ENCODE assay signal across 10 mouse cellular contexts in genomic region chr17:48437421-48437911, GRCm38 (mm10). TPM values are rescaled to one million over a fixed set of nuclear protein-coding genes. Genes with fewer than 3 reads are reported as not detected.
DNase-seq lines count a peak whose midpoint lies in the region; ATAC-seq lines count a peak whose summit lies in the region.
"Had no signal": no experiment of that assay in that cellular context is flagged by ENCODE, and none has a peak within 500 bp of the region (broad histone marks: within the 10 kb centered on the region; RNA-seq: fewer than 3 reads in every experiment).

No protein-coding gene starts in this region.

- peak; percentile 65 for DNase-seq in hindbrain, embryonic 10.5 days (ENCODE audit: low spot score)
- DNase-seq in hindbrain, embryonic 11.5 days (ENCODE audit: low spot score) = no peak
- DNase-seq in forebrain, embryonic 14.5 days (ENCODE audit: low spot score) = no peak
- no peak for DNase-seq in hindbrain, embryonic 14.5 days (ENCODE audit: low spot score)
- peak; percentile 51 for DNase-seq in neural tube, embryonic 11.5 days (ENCODE audit: low spot score)
- no peak for DNase-seq in right cerebral cortex, adult 18-20 months
- DNase-seq in right cerebral cortex, postnatal 10 days (ENCODE audit: low spot score in 2 of 2) = no peak
- DNase-seq: thymus, postnatal 14 days had no signal

- no peaks in the 10 kb centered on the region for H3K27me3 ChIP-seq in hindbrain, embryonic 10.5 days (ENCODE audit: insufficient read depth, poor library complexity, severe bottlenecking)
- H3K27me3 ChIP-seq in hindbrain, embryonic 11.5 days (ENCODE audit: control insufficient read depth, insufficient read depth, low read length) = no peaks in the 10 kb centered on the region
- H3K27me3 ChIP-seq in forebrain, embryonic 14.5 days (replicated peaks; ENCODE audit: control insufficient read depth, insufficient read depth, low read length) = no peaks in the 10 kb centered on the region
- H3K27me3 ChIP-seq in hindbrain, embryonic 14.5 days (ENCODE audit: control insufficient read depth, insufficient read depth, low read length) = no peaks in the 10 kb centered on the region
- no peaks in the 10 kb centered on the region for H3K27me3 ChIP-seq in neural tube, embryonic 11.5 days (ENCODE audit: control insufficient read depth, insufficient read depth, low read length)

- no peaks in the 10 kb centered on the region for H3K36me3 ChIP-seq in hindbrain, embryonic 10.5 days
- H3K36me3 ChIP-seq in hindbrain, embryonic 11.5 days (ENCODE audit: control insufficient read depth, insufficient read depth, low read length) = no peaks in the 10 kb centered on the region
- no peaks in the 10 kb centered on the region for H3K36me3 ChIP-seq in forebrain, embryonic 14.5 days (ENCODE audit: control insufficient read depth, insufficient read depth, low read length)
- H3K36me3 ChIP-seq in hindbrain, embryonic 14.5 days (replicated peaks; ENCODE audit: control insufficient read depth, insufficient read depth) = no peaks in the 10 kb centered on the region
- no peaks in the 10 kb centered on the region for H3K36me3 ChIP-seq in neural tube, embryonic 11.5 days (ENCODE audit: control insufficient read depth, insufficient read depth, low read length)

- no peak overlapping the region for H3K4me2 ChIP-seq in hindbrain, embryonic 11.5 days (replicated peaks; ENCODE audit: low read depth, low read length)
- H3K4me2 ChIP-seq in forebrain, embryonic 14.5 days (ENCODE audit: low read length) = no peak overlapping the region
- H3K4me2 ChIP-seq in hindbrain, embryonic 14.5 days (replicated peaks) = no peak overlapping the region
- no peak overlapping the region for H3K4me2 ChIP-seq in neural tube, embryonic 11.5 days (ENCODE audit: low read depth)

- H3K4me1 ChIP-seq in hindbrain, embryonic 10.5 days (replicated peaks) = peaks cover 29% of the 10 kb centered on the region
- no peaks in the 10 kb centered on the region for H3K4me1 ChIP-seq in hindbrain, embryonic 11.5 days (replicated peaks; ENCODE audit: control insufficient read depth, insufficient read depth, low read length)
- no peaks in the 10 kb centered on the region for H3K4me1 ChIP-seq in forebrain, embryonic 14.5 days (ENCODE audit: control insufficient read depth, insufficient read depth, low read length)
- peaks cover 2% of the 10 kb centered on the region; the same call in 1 of the 2 replicates for H3K4me1 ChIP-seq in hindbrain, embryonic 14.5 days (replicated peaks; ENCODE audit: control insufficient read depth, insufficient read depth, low read length)
- H3K4me1 ChIP-seq in neural tube, embryonic 11.5 days (ENCODE audit: control insufficient read depth, insufficient read depth, low read length) = peaks cover 5% of the 10 kb centered on the region; the same call in 1 of the 2 replicates

- no peak overlapping the region for H3K4me3 ChIP-seq in hindbrain, embryonic 10.5 days
- H3K4me3 ChIP-seq in hindbrain, embryonic 11.5 days (ENCODE audit: low read depth, low read length) = no peak overlapping the region
- H3K4me3 ChIP-seq in forebrain, embryonic 14.5 days (ENCODE audit: low read depth, low read length) = no peak overlapping the region
- H3K4me3 ChIP-seq in hindbrain, embryonic 14.5 days (replicated peaks; ENCODE audit: low read length) = no peak overlapping the region
- no peak overlapping the region for H3K4me3 ChIP-seq in neural tube, embryonic 11.5 days (ENCODE audit: low read depth, low read length)

- no peaks in the 10 kb centered on the region for H3K9me3 ChIP-seq in hindbrain, embryonic 10.5 days
- H3K9me3 ChIP-seq in hindbrain, embryonic 11.5 days (ENCODE audit: control insufficient read depth, low read length) = no peaks in the 10 kb centered on the region
- no peaks in the 10 kb centered on the region for H3K9me3 ChIP-seq in forebrain, embryonic 14.5 days (replicated peaks; ENCODE audit: control insufficient read depth, low read length)
- H3K9me3 ChIP-seq in hindbrain, embryonic 14.5 days (ENCODE audit: control insufficient read depth, low read length) = no peaks in the 10 kb centered on the region
- no peaks in the 10 kb centered on the region for H3K9me3 ChIP-seq in neural tube, embryonic 11.5 days (ENCODE audit: control insufficient read depth, low read length)

- 34% methylated on average over 7 of the region's 7 CpGs for WGBS in hindbrain, embryonic 10.5 days
- 33% methylated on average over 7 of the region's 7 CpGs for WGBS in hindbrain, embryonic 11.5 days
- 28% methylated on average over 7 of the region's 7 CpGs for WGBS in forebrain, embryonic 14.5 days
- WGBS in hindbrain, embryonic 14.5 days = 39% methylated on average over 7 of the region's 7 CpGs
- WGBS in neural tube, embryonic 11.5 days = 28% methylated on average over 7 of the region's 7 CpGs

- no peak overlapping the region for H3K9ac ChIP-seq in hindbrain, embryonic 11.5 days (ENCODE audit: low read depth, low read length)
- no peak overlapping the region for H3K9ac ChIP-seq in forebrain, embryonic 14.5 days (ENCODE audit: low read length)
- H3K9ac ChIP-seq in hindbrain, embryonic 14.5 days = no peak overlapping the region
- H3K9ac ChIP-seq in neural tube, embryonic 11.5 days (ENCODE audit: low read length) = peak overlapping the region; percentile 32; the same call in 1 of the 2 replicates

- ATAC-seq in hindbrain, embryonic 11.5 days (ENCODE audit: low FRiP score) = no peak
- ATAC-seq in forebrain, embryonic 14.5 days = 0 out of 2 replicates have a peak, but pooled peaks have one; percentile 19
- 0 out of 2 replicates have a peak, but pooled peaks have one; percentile 25 for ATAC-seq in hindbrain, embryonic 14.5 days (ENCODE audit: low FRiP score)
- no peak for ATAC-seq in neural tube, embryonic 11.5 days (ENCODE audit: insufficient read depth, low FRiP score, low TSS enrichment)
- ATAC-seq in megakaryocyte, adult 5-6 weeks (ENCODE audit: poor library complexity, severe bottlenecking) = no peak

- H3K27ac ChIP-seq in hindbrain, embryonic 10.5 days = peak overlapping the region; percentile 79
- H3K27ac ChIP-seq in hindbrain, embryonic 11.5 days (ENCODE audit: low read depth, low read length) = no peak overlapping the region; the same call in 1 of the 2 replicates
- no peak overlapping the region for H3K27ac ChIP-seq in forebrain, embryonic 14.5 days (ENCODE audit: low read depth, low read length)
- H3K27ac ChIP-seq in hindbrain, embryonic 14.5 days = peak overlapping the region; percentile 59; the same call in 1 of the 2 replicates
- H3K27ac ChIP-seq in neural tube, embryonic 11.5 days (ENCODE audit: low read depth, low read length) = peak overlapping the region; percentile 69

RNA-seq across cellular contexts. Expression of gene Apobec2, which starts 4.7 kb away (rescaled TPM):
- polyA plus RNA-seq in hindbrain, embryonic 10.5 days (2016; fragmentation: Nextera tagmentation; extraction: Ambion mirVana) = 0.98 and 1.4 TPM in 2 replicates
- polyA plus RNA-seq in hindbrain, embryonic 11.5 days (2014; fragmentation: Nextera tagmentation; extraction: Ambion mirVana) = 1.6 and 1.7 TPM in 2 replicates
- polyA plus RNA-seq in forebrain, embryonic 14.5 days (2014; fragmentation: Nextera tagmentation; extraction: Ambion mirVana) = 0.24 and 0.46 TPM in 2 replicates
- 0.52 and 0.63 TPM in 2 replicates for polyA plus RNA-seq in hindbrain, embryonic 14.5 days (2014; fragmentation: Nextera tagmentation; extraction: Ambion mirVana)
- 5.5 and 5.7 TPM in 2 replicates for polyA plus RNA-seq in neural tube, embryonic 11.5 days (2014; fragmentation: Nextera tagmentation; extraction: Ambion mirVana)
- total RNA-seq in megakaryocyte, adult 5-6 weeks (2015) = 0.45 TPM in 1 of 2 replicates, not detected in the other
- total RNA-seq in megakaryocyte, adult 5-6 weeks (2017) = 0.20 TPM in 1 of 2 replicates, not detected in the other
- polyA plus RNA-seq: liver, adult 2 months had no signal

RNA-seq across cellular contexts. Expression of gene Tspo2, which starts 13.9 kb away (rescaled TPM):
- polyA plus RNA-seq in hindbrain, embryonic 10.5 days (2016; fragmentation: Nextera tagmentation; extraction: Ambion mirVana) = 0.26 and 0.96 TPM in 2 replicates
- 0.06 and 0.39 TPM in 2 replicates for polyA plus RNA-seq in hindbrain, embryonic 11.5 days (2014; fragmentation: Nextera tagmentation; extraction: Ambion mirVana)
- 1.6 and 2.6 TPM in 2 replicates for polyA plus RNA-seq in forebrain, embryonic 14.5 days (2014; fragmentation: Nextera tagmentation; extraction: Ambion mirVana)
- polyA plus RNA-seq in hindbrain, embryonic 14.5 days (2014; fragmentation: Nextera tagmentation; extraction: Ambion mirVana) = 1.0 and 1.2 TPM in 2 replicates
- polyA plus RNA-seq in neural tube, embryonic 11.5 days (2014; fragmentation: Nextera tagmentation; extraction: Ambion mirVana) = 0.34 TPM in 1 of 2 replicates, not detected in the other
- total RNA-seq in megakaryocyte, adult 5-6 weeks (2015) = 3.2 and 5.3 TPM in 2 replicates
- total RNA-seq in megakaryocyte, adult 5-6 weeks (2017) = 4.4 and 14.3 TPM in 2 replicates
- total RNA-seq: liver, adult 2 months had no signal
- polyA plus RNA-seq: liver, adult 2 months had no signal

RNA-seq across cellular contexts. Expression of gene Unc5cl, which starts 17.2 kb away (rescaled TPM):
- 0.07 and 0.56 TPM in 2 replicates for polyA plus RNA-seq in hindbrain, embryonic 10.5 days (2016; fragmentation: Nextera tagmentation; extraction: Ambion mirVana)
- polyA plus RNA-seq in hindbrain, embryonic 11.5 days (2014; fragmentation: Nextera tagmentation; extraction: Ambion mirVana) = 0.11 and 0.15 TPM in 2 replicates
- 0.17 and 0.50 TPM in 2 replicates for polyA plus RNA-seq in forebrain, embryonic 14.5 days (2014; fragmentation: Nextera tagmentation; extraction: Ambion mirVana)
- polyA plus RNA-seq in hindbrain, embryonic 14.5 days (2014; fragmentation: Nextera tagmentation; extraction: Ambion mirVana) = 0.37 and 0.42 TPM in 2 replicates
- polyA plus RNA-seq in neural tube, embryonic 11.5 days (2014; fragmentation: Nextera tagmentation; extraction: Ambion mirVana) = 0.16 and 0.48 TPM in 2 replicates
- total RNA-seq in megakaryocyte, adult 5-6 weeks (2015) = 0.38 TPM in 1 of 2 replicates, not detected in the other
- 0.37 and 0.40 TPM in 2 replicates for total RNA-seq in megakaryocyte, adult 5-6 weeks (2017)
- total RNA-seq: liver, adult 2 months had no signal

RNA-seq across cellular contexts. Expression of gene Oard1, which starts 27.7 kb away (rescaled TPM):
- 81.8 and 99.4 TPM in 2 replicates for polyA plus RNA-seq in hindbrain, embryonic 10.5 days (2016; fragmentation: Nextera tagmentation; extraction: Ambion mirVana)
- polyA plus RNA-seq in hindbrain, embryonic 11.5 days (2014; fragmentation: Nextera tagmentation; extraction: Ambion mirVana) = 75.0 and 79.0 TPM in 2 replicates
- 59.2 and 73.6 TPM in 2 replicates for polyA plus RNA-seq in forebrain, embryonic 14.5 days (2014; fragmentation: Nextera tagmentation; extraction: Ambion mirVana)
- 36.2 and 36.3 TPM in 2 replicates for polyA plus RNA-seq in hindbrain, embryonic 14.5 days (2014; fragmentation: Nextera tagmentation; extraction: Ambion mirVana)
- 73.5 and 74.2 TPM in 2 replicates for polyA plus RNA-seq in neural tube, embryonic 11.5 days (2014; fragmentation: Nextera tagmentation; extraction: Ambion mirVana)
- 40.3 and 42.5 TPM in 2 replicates for total RNA-seq in megakaryocyte, adult 5-6 weeks (2015)
- 52.8 and 53.3 TPM in 2 replicates for total RNA-seq in megakaryocyte, adult 5-6 weeks (2017)

RNA-seq across cellular contexts. Expression of gene Nfya, which starts 27.8 kb away (rescaled TPM):
- 19.2 and 19.5 TPM in 2 replicates for polyA plus RNA-seq in hindbrain, embryonic 10.5 days (2016; fragmentation: Nextera tagmentation; extraction: Ambion mirVana)
- 19.9 and 26.9 TPM in 2 replicates for polyA plus RNA-seq in hindbrain, embryonic 11.5 days (2014; fragmentation: Nextera tagmentation; extraction: Ambion mirVana)
- polyA plus RNA-seq in forebrain, embryonic 14.5 days (2014; fragmentation: Nextera tagmentation; extraction: Ambion mirVana) = 20.7 and 23.2 TPM in 2 replicates
- 16.4 and 16.5 TPM in 2 replicates for polyA plus RNA-seq in hindbrain, embryonic 14.5 days (2014; fragmentation: Nextera tagmentation; extraction: Ambion mirVana)
- polyA plus RNA-seq in neural tube, embryonic 11.5 days (2014; fragmentation: Nextera tagmentation; extraction: Ambion mirVana) = 23.1 and 27.8 TPM in 2 replicates
- total RNA-seq in megakaryocyte, adult 5-6 weeks (2015) = 83.3 and 85.2 TPM in 2 replicates
- total RNA-seq in megakaryocyte, adult 5-6 weeks (2017) = 32.8 and 47.1 TPM in 2 replicates

Comparison
In these comparisons a context has a peak if more than half of its experiments do, and no peak if none do; other contexts are left out.
1. DNase-seq: peak in hindbrain, embryonic 10.5 days (single experiment) and neural tube, embryonic 11.5 days (single experiment); none in hindbrain, embryonic 11.5 days (single experiment), forebrain, embryonic 14.5 days (single experiment), hindbrain, embryonic 14.5 days (single experiment), right cerebral cortex, adult 18-20 months (single experiment) and right cerebral cortex, postnatal 10 days (0 of 2).
2. H3K27ac ChIP-seq: peak in hindbrain, embryonic 10.5 days (single experiment), hindbrain, embryonic 14.5 days (single experiment) and neural tube, embryonic 11.5 days (single experiment); none in hindbrain, embryonic 11.5 days (single experiment) and forebrain, embryonic 14.5 days (single experiment).
3. ATAC-seq: peak in forebrain, embryonic 14.5 days (single experiment) and hindbrain, embryonic 14.5 days (single experiment); none in hindbrain, embryonic 11.5 days (single experiment), neural tube, embryonic 11.5 days (single experiment) and megakaryocyte, adult 5-6 weeks (single experiment).